Mouse (Mus musculus) layer of hippocampus, adult 18-20 months (tissue): ENCODE data around the gene Per2. TPM values are rescaled to one million over a fixed set of nuclear protein-coding genes. Genes with fewer than 3 reads are reported as not detected.
A peak's percentile ranks its signal among the peaks of the same experiment; 100 is the strongest.

Experiments used
- DNase-seq, 2 experiments: peaks; one replicate each; pipeline ENCODE4 v3.0.0; 2022; ENCODE audit warnings: low spot score in 2 of 2
- total RNA-seq, 2 experiments: library from RNA; stranded (reverse); gene quantifications; 2 replicates each; pipeline ENCODE4 v1.2.3; 2021

The Per2 gene
- total RNA-seq, 2 experiments from 2014 or later: 32.2 to 35.2 TPM

DNA sequence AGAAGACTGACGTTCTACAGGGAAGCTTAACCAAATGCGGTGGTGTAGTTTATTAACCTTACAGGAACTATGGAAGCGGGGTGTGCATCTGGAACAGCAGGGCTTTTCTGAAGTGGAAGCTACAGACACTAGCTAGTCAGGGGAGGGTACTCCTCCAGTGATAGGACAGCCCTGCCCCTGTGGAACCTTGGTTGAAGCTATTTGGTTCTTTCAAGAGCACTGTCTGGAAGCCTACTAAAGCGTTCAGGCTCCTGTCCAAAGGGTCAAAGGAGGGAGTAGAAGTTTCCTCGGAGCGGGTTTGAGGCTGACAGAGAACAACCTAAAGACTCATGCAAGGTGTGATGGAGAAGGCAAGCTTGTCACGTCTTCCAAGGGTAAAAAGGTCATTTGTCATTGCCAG lies 945 bp upstream of the Per2 start:
- no peak for DNase-seq

GRCm38 (mm10) chr1:91458223-91458861 lies 782 bp downstream of the Per2 start:
- DNase-seq: peak in 1 of 2 experiments; percentile 69

GRCm38 (mm10) chr1:91457698-91458097 lies 1.4 kb downstream of the Per2 start:
- DNase-seq: peak; percentile 78 to 87

GRCm38 (mm10) chr1:91457116-91457515 lies 2.0 kb downstream of the Per2 start:
- DNase-seq: no peak

- DNase-seq: peak in 1 of 2 experiments; percentile 52
Measured at GRCm38 (mm10) chr1:91456301-91456801, 2.8 kb downstream of the Per2 start.

GRCm38 (mm10) chr1:91455661-91456161 lies 3.4 kb downstream of the Per2 start:
- no peak for DNase-seq

DNA sequence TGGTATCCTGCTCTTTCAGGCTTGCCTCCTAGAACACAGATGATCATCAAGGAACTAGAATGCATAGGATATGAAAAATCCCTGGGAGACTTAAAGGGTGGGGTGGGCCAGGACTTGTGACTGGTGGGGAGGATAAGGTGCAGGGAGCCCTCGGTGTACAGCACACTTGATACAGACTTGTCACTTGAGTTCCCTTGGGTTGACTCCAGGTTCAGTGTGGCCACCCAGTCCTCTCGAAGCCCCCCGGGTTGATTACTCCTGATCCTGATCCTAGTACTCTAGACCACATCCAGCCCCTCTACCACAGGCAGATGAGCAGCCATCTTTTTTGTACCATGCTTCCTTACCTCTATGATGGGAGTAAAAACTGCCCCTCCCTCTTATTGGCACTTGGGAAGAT lies 4.2 kb downstream of the Per2 start:
- DNase-seq: no peak

DNA sequence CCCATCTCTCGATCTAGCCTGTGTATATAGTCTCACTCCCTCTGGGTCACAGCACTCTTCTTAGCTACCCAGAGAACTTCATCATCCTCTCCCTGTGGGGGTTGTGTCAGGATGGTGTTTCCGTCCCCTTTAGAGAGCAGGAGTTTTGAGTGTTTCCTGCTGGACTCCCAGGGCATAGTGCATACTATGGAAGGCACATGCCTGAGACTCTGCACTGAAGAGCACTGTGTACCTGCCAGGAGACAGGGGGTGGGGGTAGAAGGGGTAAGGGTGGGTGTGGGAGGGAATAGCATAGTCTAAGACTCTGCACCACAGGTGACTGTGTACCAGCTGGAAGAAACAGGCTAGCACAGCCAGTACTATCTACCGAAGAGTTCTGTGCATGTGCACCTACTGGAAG lies 4.8 kb downstream of the Per2 start:
- DNase-seq: no peak

- no peak for DNase-seq
Measured at GRCm38 (mm10) chr1:91453932-91454331, 5.2 kb downstream of the Per2 start.

DNA sequence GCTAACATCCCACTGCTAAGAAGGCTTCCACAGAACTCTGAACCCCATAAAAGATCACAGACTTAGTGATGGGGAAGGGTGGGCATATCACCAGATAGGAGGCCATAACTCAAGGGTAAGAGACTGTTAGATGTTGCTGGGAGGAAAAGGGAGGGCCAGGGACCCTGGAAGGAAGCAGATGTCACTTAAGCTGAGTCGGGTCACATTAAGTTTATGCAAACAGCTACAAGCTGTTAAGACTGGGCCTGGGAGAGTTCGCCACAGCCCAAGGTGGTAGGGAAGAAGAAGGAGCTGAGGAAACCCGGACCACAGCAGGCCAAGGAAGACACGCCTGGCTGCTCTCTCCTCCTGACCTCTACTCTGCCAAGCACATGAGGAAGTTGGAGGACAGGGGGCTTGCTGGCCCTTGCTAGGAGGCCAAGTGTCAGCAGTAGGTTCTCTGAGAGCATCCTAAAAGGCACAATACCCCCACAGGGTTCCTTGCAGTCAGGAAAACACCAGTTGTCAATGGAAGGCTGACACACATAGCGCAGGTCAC lies 7.5 kb downstream of the Per2 start:
- DNase-seq: no peak

- DNase-seq: no peak
Measured at GRCm38 (mm10) chr1:91450851-91451250, 8.3 kb downstream of the Per2 start.

DNA sequence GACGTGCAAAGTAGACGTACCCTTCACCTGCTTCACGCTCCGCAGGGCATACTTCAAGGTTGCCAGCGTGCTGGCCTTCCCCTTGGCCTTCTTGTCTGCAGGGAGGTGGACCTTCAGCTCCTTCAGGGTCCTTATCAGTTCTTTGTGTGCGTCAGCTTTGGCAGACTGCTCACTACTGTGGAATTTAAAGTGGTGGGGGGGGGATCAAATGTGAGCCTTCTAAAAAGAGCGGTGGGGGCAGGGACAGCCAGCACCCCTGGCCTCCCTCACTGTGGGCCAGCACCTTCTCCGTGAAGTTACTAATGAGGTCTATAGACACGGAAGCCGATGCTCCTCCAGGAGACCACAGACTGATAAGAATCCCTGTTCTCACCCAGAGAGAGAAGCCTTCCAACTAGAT lies 10.4 kb downstream of the Per2 start:
- no peak for DNase-seq

DNA sequence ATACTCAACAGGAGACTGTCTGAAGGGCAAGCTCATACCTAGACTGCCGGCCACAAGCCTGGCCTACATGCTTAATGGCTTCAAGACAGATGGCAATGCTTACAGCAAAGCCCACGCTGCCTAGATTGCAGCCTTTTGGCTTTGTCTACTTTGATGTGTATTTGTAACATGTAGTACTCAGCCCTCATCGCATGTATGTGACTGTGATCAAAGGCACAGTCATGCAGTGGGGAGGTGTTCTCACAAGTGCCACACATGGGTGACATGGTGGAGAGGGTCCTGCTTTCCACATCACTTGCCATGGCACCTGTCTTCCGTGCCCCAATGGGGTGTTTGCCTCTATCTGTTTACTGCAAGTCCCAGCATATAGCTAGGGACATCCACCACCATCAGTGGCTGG lies 12.6 kb downstream of the Per2 start:
- DNase-seq: no peak

DNA sequence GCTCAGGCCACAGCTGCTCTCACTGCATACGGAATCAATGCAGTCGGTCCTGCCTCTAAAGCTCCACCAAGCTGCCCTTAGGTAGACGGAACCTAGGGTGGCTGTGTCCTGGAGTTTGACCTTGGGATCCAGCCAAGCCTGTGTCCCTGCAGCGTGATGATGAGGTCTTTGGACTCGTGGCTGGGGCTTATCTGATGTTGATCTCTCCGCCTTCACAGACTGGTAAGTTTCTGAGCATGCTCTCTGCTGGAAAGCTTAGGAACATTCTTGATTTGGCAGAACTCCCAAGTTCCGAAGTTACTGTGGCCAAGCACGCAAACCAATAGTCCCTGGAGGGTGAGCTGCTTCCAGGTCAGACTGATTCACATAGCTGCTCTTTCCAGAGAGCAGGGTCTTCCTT lies 13.1 kb downstream of the Per2 start:
- DNase-seq: peak in 1 of 2 experiments; percentile 37

GRCm38 (mm10) chr1:91444841-91445830 lies 14.0 kb downstream of the Per2 start:
- peak in 1 of 2 experiments; percentile 42 for DNase-seq

- no peak for DNase-seq
Measured at GRCm38 (mm10) chr1:91442350-91442990, 16.7 kb downstream of the Per2 start.

DNA sequence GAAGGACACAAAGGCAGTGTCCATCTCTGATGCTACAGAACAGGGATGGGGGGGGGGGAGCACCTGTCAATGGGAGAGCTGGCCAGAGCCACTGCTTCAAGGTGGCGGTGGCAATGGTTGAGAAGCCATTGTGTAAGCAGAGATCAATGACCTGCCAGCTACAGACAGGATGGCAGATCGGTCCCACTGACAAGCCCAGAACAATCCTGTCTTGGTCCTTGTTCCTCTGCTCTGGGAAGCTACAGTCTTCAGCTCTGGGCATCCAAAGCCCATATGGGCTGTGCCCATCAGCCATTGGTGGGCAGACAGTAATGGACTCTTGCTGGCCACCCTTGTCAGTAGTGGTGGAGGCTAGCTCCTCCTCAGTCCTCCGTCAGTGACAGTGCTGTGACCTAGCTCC lies 17.3 kb downstream of the Per2 start:
- no peak for DNase-seq

GRCm38 (mm10) chr1:91439776-91440175 lies 19.3 kb downstream of the Per2 start:
- no peak for DNase-seq

- DNase-seq: no peak
Measured at GRCm38 (mm10) chr1:91437573-91437972, 21.6 kb downstream of the Per2 start.

GRCm38 (mm10) chr1:91437083-91437400 lies 22.1 kb downstream of the Per2 start:
- DNase-seq: no peak

DNA sequence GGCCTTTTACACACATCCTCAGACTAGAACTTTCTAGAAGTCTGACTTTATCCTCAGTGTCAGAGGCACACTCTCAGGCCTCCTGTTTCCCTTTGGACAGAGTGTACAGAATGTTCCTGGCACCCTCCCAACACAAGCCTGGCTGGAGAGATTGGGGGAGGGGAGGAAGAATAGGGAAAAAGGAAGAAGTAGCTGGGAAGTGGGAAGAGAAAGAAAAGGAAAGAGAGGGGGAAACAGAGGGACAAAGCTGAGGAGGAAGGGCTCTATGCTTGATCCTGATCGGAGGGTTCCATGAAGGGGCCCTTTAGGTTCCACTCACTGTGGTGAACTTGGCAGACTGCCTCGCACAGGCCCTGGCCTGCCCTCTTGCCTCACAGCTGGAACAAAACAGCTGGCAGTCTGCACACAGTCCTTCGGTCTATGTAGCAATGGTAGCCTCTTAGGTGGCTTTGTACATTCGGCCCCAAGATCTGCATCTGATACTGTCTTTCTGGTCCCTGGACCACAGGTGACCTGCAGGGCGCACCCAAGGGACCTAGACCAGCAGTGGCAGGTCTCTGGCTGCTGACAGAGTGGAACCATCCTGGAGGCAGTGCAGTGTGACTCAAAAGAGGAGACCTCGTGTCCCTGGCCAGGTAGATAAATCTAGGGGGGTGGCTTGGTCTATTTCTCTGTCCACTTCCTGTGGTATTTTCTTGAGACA lies 22.6 kb downstream of the Per2 start:
- peak in 1 of 2 experiments; percentile 66 for DNase-seq
